Mouse (Mus musculus): ENCODE measurements around the gene Gm3286. TPM values are rescaled to one million over a fixed set of nuclear protein-coding genes. Genes with fewer than 3 reads are reported as not detected.
"Not testable (repeated sequence)": the region's sequence is repeated elsewhere in the genome, so short reads cannot be mapped to it uniquely, and the experiment has no call there.

The Gm3286 gene
- not detected for polyA plus RNA-seq (2017; shearing (Covaris generic))

DNA sequence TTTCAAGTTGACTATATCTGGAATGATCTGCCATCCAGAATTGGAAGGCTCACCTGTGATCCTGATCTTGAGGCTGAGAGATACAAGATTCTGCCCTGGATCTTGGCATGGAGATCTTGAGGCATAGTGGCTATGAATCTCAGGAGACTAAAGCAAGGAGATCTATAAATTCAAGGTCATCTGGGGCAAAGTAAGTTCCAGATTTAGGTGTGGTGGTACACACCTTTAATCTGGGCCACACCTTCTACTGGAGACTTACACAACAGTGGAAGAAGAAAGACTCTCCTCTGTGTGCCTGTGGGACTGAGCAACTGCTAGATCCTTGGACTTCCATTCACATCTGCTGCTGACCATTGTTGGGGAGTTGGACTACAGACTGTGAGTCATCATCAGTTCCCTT, at the start of gene Gm3286:
Gene Gm3286 (plus strand): TSS at position 301 of the 400 bp plus-strand sequence.
- not testable (repeated sequence) for ATAC-seq

Other genes starting within 250 kb of the Gm3286 start
- not detected for gene Gm10424, start 238.0 kb upstream of the Gm3286 start, polyA plus RNA-seq (2017; shearing (Covaris generic))
- gene Gm3259, start 204.8 kb upstream of the Gm3286 start, polyA plus RNA-seq (2017; shearing (Covaris generic)): not detected
- not detected for gene D5Ertd577e, start 54.0 kb upstream of the Gm3286 start, polyA plus RNA-seq (2017; shearing (Covaris generic))
- gene Gm7971, start 84.1 kb downstream of the Gm3286 start, polyA plus RNA-seq (2017; shearing (Covaris generic)): not detected
- gene Gm7978, start 225.4 kb downstream of the Gm3286 start, polyA plus RNA-seq (2017; shearing (Covaris generic)): not detected
- not detected for gene Gm7982, start 231.3 kb downstream of the Gm3286 start, polyA plus RNA-seq (2017; shearing (Covaris generic))